Mouse (Mus musculus): ENCODE measurements at regions not wholly inside any gene's neighbourhood (a gene's known extent, or its start where the extent isn't known, plus 50 kb on each side); places are given as distances from the start of the nearest gene placed in this dataset.

DNA sequence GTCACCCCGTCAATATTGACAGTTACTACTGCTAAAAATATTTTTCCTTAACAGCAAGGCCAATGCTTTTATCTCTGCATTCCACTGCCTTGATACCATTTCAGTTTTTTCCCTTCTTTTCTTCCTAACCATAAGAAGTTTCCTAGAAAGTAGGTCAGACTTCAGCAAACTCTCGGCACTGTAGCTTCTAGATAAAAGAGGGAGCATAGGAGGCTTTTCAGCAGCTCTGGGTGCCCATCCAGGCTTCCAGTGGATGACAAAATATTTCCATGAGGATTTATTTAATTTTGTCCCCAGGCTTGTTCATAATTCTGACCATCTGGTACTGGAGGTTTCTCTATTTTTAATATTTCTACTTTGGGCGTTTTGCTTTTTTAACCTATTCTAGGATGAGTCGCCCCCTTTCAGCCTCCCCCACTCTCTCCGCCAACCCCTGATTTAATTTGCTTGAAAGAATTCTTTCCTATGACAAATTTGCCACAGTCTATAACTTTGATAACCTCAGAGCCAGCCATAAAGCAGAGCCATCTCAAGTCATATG, 59.0 kb upstream of the AI593442 start:
- peak in 1 of 2 experiments; percentile 15 for DNase-seq (ENCODE audit: low spot score in 2 of 2)
- intact Hi-C loops (cut with DNase I) = no loop called here

Measured in left cerebral cortex, postnatal 14 days (tissue).